Mouse (Mus musculus): ENCODE data around the gene Abhd16b. TPM values are rescaled to one million over a fixed set of nuclear protein-coding genes. Genes with fewer than 3 reads are reported as not detected.

Abhd16b gene
- polyA plus RNA-seq (2012; rRNA removed), result not detected in 2 replicates

GRCm38 (mm10) chr2:181493156-181493927, at the start of gene Abhd16b:
TSS of gene Abhd16b (plus strand) at chr2:181493206.
- Histone ChIP-seq H3K36me3 (ENCODE audit: control insufficient read depth, insufficient read depth, low read length) (no peaks in the 10 kb centered on the region), H3K4me3 (ENCODE audit: insufficient read depth, low read depth, low read length) (no peak within 1 kb of the TSS), H3K4me1 (ENCODE audit: control insufficient read depth, insufficient read depth, low read length) (no peaks in the 10 kb centered on the region), H3K27me3 (replicated peaks; ENCODE audit: control insufficient read depth, insufficient read depth, low read length) (no peaks in the 10 kb centered on the region), H3K27ac (ENCODE audit: insufficient read depth, low read depth, low read length) (no peak within 1 kb of the TSS)
- TF ChIP-seq POLR2A (IDR thresholded peaks at IDR 0.05; ENCODE audit: low read depth, low read length), result no peak
- TF ChIP-seq CTCF (conservative IDR thresholded peaks at IDR 0.05; ENCODE audit: insufficient read depth, insufficient read length, low read depth, low read length), result no peak
- WGBS, result 66% methylated on average over 31 of the region's 31 CpGs
- no peak for DNase-seq

GRCm38 (mm10) chr2:181452181-181452580, 40.8 kb upstream of the Abhd16b start:
- 77% methylated on average over 4 of the region's 4 CpGs for WGBS
- TF ChIP-seq CTCF (conservative IDR thresholded peaks at IDR 0.05; ENCODE audit: insufficient read depth, insufficient read length, low read depth, low read length) (no peak), POLR2A (IDR thresholded peaks at IDR 0.05; ENCODE audit: low read depth, low read length) (no peak)
- no peak for DNase-seq
- Histone ChIP-seq H3K27ac (ENCODE audit: insufficient read depth, low read depth, low read length) (no peak overlapping the region), H3K36me3 (ENCODE audit: control insufficient read depth, insufficient read depth, low read length) (no peaks in the 10 kb centered on the region), H3K4me1 (ENCODE audit: control insufficient read depth, insufficient read depth, low read length) (peaks cover 2% of the 10 kb centered on the region; the same call in 1 of the 2 replicates), H3K27me3 (replicated peaks; ENCODE audit: control insufficient read depth, insufficient read depth, low read length) (no peaks in the 10 kb centered on the region), H3K4me3 (ENCODE audit: insufficient read depth, low read depth, low read length) (no peak overlapping the region)

DNA sequence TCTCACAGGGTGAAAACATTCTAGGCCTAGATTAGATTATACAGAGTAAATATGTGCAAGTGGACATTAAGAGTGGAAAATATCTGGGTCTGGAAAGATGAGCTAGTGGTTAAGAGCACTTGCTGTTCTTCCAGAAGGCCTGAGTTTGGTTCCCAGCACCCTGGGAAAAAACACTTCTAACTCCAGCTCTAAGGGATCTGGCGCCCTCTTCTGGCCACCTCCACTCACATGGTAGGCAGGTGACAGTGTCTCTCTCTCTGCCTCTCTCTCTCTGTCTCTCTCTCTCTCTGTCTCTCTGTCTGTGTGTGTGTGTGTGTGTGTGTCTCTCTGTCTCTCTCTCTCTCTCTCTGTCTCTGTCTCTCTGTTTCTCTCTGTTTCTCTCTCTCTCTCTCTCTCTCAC, 39.7 kb upstream of the Abhd16b start:
- no peaks in the 10 kb centered on the region for H3K27me3 ChIP-seq (replicated peaks; ENCODE audit: control insufficient read depth, insufficient read depth, low read length)
- H3K4me3 ChIP-seq (ENCODE audit: insufficient read depth, low read depth, low read length), result no peak overlapping the region
- H3K27ac ChIP-seq (ENCODE audit: insufficient read depth, low read depth, low read length), result no peak overlapping the region
- 86% methylated on average over 1 of the region's 1 CpGs for WGBS
- H3K4me1 ChIP-seq (ENCODE audit: control insufficient read depth, insufficient read depth, low read length), result peaks cover 2% of the 10 kb centered on the region; the same call in 1 of the 2 replicates
- 0 out of 2 replicates have a peak, but pooled peaks have one; percentile 11 for TF ChIP-seq CTCF (conservative IDR thresholded peaks at IDR 0.05; ENCODE audit: insufficient read depth, insufficient read length, low read depth, low read length)
- no peak for TF ChIP-seq POLR2A (IDR thresholded peaks at IDR 0.05; ENCODE audit: low read depth, low read length)
- no peaks in the 10 kb centered on the region for H3K36me3 ChIP-seq (ENCODE audit: control insufficient read depth, insufficient read depth, low read length)
- no peak for DNase-seq

DNA sequence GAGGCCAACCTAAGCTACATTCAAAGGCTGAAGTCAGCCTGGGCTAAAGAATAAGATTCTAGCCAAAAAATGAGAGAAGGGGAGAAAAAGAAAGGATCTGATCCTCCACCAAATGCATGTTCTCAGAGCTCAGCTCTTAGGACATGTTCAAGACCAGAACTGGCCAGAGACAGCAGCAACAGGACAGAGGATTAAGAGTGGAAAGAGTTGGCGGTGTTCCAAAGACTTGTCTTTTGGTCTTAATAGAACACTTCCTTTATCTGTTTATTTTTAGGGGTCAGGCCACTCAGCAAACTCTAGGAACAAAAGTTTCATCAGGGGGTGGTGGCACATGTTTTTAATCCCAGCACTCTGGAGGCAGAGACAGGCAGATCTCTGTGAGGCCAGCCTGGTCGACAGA, 37.1 kb upstream of the Abhd16b start:
- WGBS, result 85% methylated on average over 2 of the region's 2 CpGs
- H3K27ac ChIP-seq (ENCODE audit: insufficient read depth, low read depth, low read length), result peak overlapping the region; percentile 45; the same call in 1 of the 2 replicates
- peaks cover 2% of the 10 kb centered on the region; the same call in 1 of the 2 replicates for H3K4me1 ChIP-seq (ENCODE audit: control insufficient read depth, insufficient read depth, low read length)
- no peaks in the 10 kb centered on the region for H3K27me3 ChIP-seq (replicated peaks; ENCODE audit: control insufficient read depth, insufficient read depth, low read length)
- no peaks in the 10 kb centered on the region for H3K36me3 ChIP-seq (ENCODE audit: control insufficient read depth, insufficient read depth, low read length)
- DNase-seq, result peak; percentile 76
- no peak overlapping the region for H3K4me3 ChIP-seq (ENCODE audit: insufficient read depth, low read depth, low read length)
- no peak for TF ChIP-seq CTCF (conservative IDR thresholded peaks at IDR 0.05; ENCODE audit: insufficient read depth, insufficient read length, low read depth, low read length)
- no peak for TF ChIP-seq POLR2A (IDR thresholded peaks at IDR 0.05; ENCODE audit: low read depth, low read length)

DNA sequence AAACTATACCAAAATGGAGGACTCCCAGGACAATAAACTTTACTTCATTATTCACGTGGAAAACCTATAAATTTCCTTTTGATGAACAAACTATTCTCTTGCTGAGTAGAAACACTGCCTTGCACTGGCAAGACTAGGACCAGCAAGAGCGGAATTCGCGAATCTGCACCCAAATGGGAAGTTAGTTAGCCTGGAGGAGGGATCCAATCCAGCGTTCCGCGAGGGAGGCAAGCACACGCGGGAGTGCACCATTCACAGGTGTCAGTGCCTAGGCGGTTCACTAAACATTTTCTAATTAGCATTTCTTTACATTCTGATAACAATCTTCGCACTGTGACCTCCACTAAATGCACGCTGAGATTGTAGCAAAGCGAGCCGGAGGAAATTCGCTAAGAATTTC, 35.2 kb upstream of the Abhd16b start:
- WGBS, result 8% methylated on average over 15 of the region's 15 CpGs
- no peaks in the 10 kb centered on the region for H3K27me3 ChIP-seq (replicated peaks; ENCODE audit: control insufficient read depth, insufficient read depth, low read length)

GRCm38 (mm10) chr2:181458411-181459152, 34.4 kb upstream of the Abhd16b start:
- no peaks in the 10 kb centered on the region for H3K36me3 ChIP-seq (ENCODE audit: control insufficient read depth, insufficient read depth, low read length)
- no peaks in the 10 kb centered on the region for H3K4me1 ChIP-seq (ENCODE audit: control insufficient read depth, insufficient read depth, low read length)
- DNase-seq, result peak; percentile 43
- H3K4me3 ChIP-seq (ENCODE audit: insufficient read depth, low read depth, low read length), result peak overlapping the region; percentile 95
- TF ChIP-seq CTCF (conservative IDR thresholded peaks at IDR 0.05; ENCODE audit: insufficient read depth, insufficient read length, low read depth, low read length) (no peak), POLR2A (IDR thresholded peaks at IDR 0.05; ENCODE audit: low read depth, low read length) (no peak)
- WGBS, result under 1% methylated on average over 70 of the region's 72 CpGs
- H3K27ac ChIP-seq (ENCODE audit: insufficient read depth, low read depth, low read length), result peak overlapping the region; percentile 57
- no peaks in the 10 kb centered on the region for H3K27me3 ChIP-seq (replicated peaks; ENCODE audit: control insufficient read depth, insufficient read depth, low read length)

More for the DNA sequence above, 35.2 kb upstream of the Abhd16b start:
- Histone ChIP-seq H3K36me3 (ENCODE audit: control insufficient read depth, insufficient read depth, low read length) (no peaks in the 10 kb centered on the region), H3K4me3 (ENCODE audit: insufficient read depth, low read depth, low read length) (peak overlapping the region; percentile 95), H3K27ac (ENCODE audit: insufficient read depth, low read depth, low read length) (no peak overlapping the region), H3K4me1 (ENCODE audit: control insufficient read depth, insufficient read depth, low read length) (no peaks in the 10 kb centered on the region)
- TF ChIP-seq CTCF (conservative IDR thresholded peaks at IDR 0.05; ENCODE audit: insufficient read depth, insufficient read length, low read depth, low read length) (no peak), POLR2A (IDR thresholded peaks at IDR 0.05; ENCODE audit: low read depth, low read length) (no peak)
- DNase-seq, result peak; percentile 38

Measured in kidney, adult 2 months (tissue).